Mouse (Mus musculus) liver, embryonic 14.5 days (tissue): ENCODE measurements at regions not wholly inside any gene's neighbourhood (a gene's known extent, or its start where the extent isn't known, plus 50 kb on each side); places are given as distances from the start of the nearest gene placed in this dataset.

ENCODE experiments used
- ATAC-seq: fragments of 200-750 bp; cut with Nextera tagmentation; 2 replicates; pipeline ENCODE4 v1.8.0; 2017; ENCODE audit warnings: moderate number of reproducible peaks, mild to moderate bottlenecking, moderate library complexity; ENCODE audit not compliant: insufficient read depth
- DNase-seq, 3 experiments: peaks; one replicate each; pipeline ENCODE4 v3.0.0-alpha.2; 2012 to 2013; ENCODE audit warnings: low read depth in 3 of 3, low spot score in 3 of 3
- H3K27ac ChIP-seq: fragments of 300-500 bp; sonication (generic); 2 replicates; pipeline ENCODE4 v1.5.1; 2014; ENCODE audit warnings: moderate library complexity, mild to moderate bottlenecking, control low read depth, inconsistent platforms
- H3K27me3 ChIP-seq: fragments of 300-500 bp; sonication (generic); 2 replicates; pipeline ENCODE4 v1.6.1; 2014; ENCODE audit warnings: mild to moderate bottlenecking, low read length, moderate library complexity; ENCODE audit not compliant: control insufficient read depth, insufficient read depth
- H3K36me3 ChIP-seq: fragments of 300-500 bp; sonication (generic); replicated peaks from 2 replicates; pipeline ENCODE4 v1.6.1; 2014; ENCODE audit warnings: low read depth; ENCODE audit not compliant: control insufficient read depth, insufficient read depth
- H3K4me1 ChIP-seq, 2 experiments: fragments of 200-500 bp in 1 of 2; fragments of 300-500 bp in 1 of 2; sonication (generic) in 1 of 2; replicated peaks; 2 replicates each; pipeline ENCODE4 v1.6.1; 2012 to 2014; ENCODE audit warnings: antibody characterized with exemption in 1 of 2, inconsistent platforms in 1 of 2, low read length in 1 of 2; ENCODE audit not compliant: control insufficient read depth in 2 of 2, insufficient read depth in 2 of 2
- H3K4me2 ChIP-seq: fragments of 300-500 bp; sonication (generic); 2 replicates; pipeline ENCODE4 v1.6.1; 2014; ENCODE audit warnings: low read depth, mild to moderate bottlenecking, control low read depth, moderate library complexity
- H3K4me3 ChIP-seq, 2 experiments: fragments of 200-500 bp in 1 of 2; fragments of 300-500 bp in 1 of 2; sonication (generic) in 1 of 2; 2 replicates each; pipeline ENCODE4 v1.5.1; 2012 to 2014; ENCODE audit warnings: low read depth in 2 of 2, low read length in 2 of 2, mild to moderate bottlenecking in 2 of 2, control low read depth in 1 of 2, inconsistent platforms in 1 of 2, moderate library complexity in 1 of 2; ENCODE audit not compliant: insufficient read depth in 1 of 2
- H3K9ac ChIP-seq: fragments of 300-500 bp; sonication (generic); replicated peaks from 2 replicates; pipeline ENCODE4 v1.6.1; 2014; ENCODE audit warnings: mild to moderate bottlenecking, control low read depth, moderate library complexity
- H3K9me3 ChIP-seq: fragments of 300-500 bp; sonication (generic); 2 replicates; pipeline ENCODE4 v1.6.1; 2016; ENCODE audit warnings: low read length, mixed read lengths; ENCODE audit not compliant: control insufficient read depth
- CTCF ChIP-seq: IDR thresholded peaks from 2 replicates; pipeline ENCODE4 v1.5.1; 2016; ENCODE audit warnings: antibody characterized with exemption, low read depth, control low read depth
- EP300 ChIP-seq: IDR thresholded peaks from 2 replicates; pipeline ENCODE4 v1.6.1; 2016; ENCODE audit warnings: antibody characterized with exemption, low read depth
- WGBS: fragments of 180-500 bp; shearing (Covaris S2); extraction: QIAGEN DNeasy Blood & Tissue Kit; methylation state at CpG from one replicate; pipeline ENCODE4 v1.1.7; 2014; ENCODE audit not compliant: insufficient replicate concordance; 5-methylcytosine and 5-hydroxymethylcytosine counted together

GRCm38 (mm10) chr15:88288696-88289095 lies 311.4 kb upstream of the Zdhhc25 start:
- ATAC-seq (no peak), DNase-seq (no peak)
- H3K4me2 ChIP-seq: no peak overlapping the region
- H3K4me1 ChIP-seq: no peaks in the 10 kb centered on the region
- H3K36me3 ChIP-seq: no peaks in the 10 kb centered on the region
- no peak overlapping the region for H3K9ac ChIP-seq
- TF ChIP-seq CTCF: no peak
- no peak for TF ChIP-seq EP300
- H3K27ac ChIP-seq: no peak overlapping the region
- WGBS: 46% methylated on average over 3 of the region's 3 CpGs
- H3K4me3 ChIP-seq: no peak overlapping the region
- no peaks in the 10 kb centered on the region; the same call in 1 of the 2 replicates for H3K9me3 ChIP-seq
- H3K27me3 ChIP-seq: no peaks in the 10 kb centered on the region

- Histone ChIP-seq H3K4me2 (no peak overlapping the region), H3K27ac (no peak overlapping the region), H3K27me3 (no peaks in the 10 kb centered on the region), H3K9ac (no peak overlapping the region), H3K4me3 (no peak overlapping the region), H3K36me3 (no peaks in the 10 kb centered on the region), H3K9me3 (no peaks in the 10 kb centered on the region), H3K4me1 (no peaks in the 10 kb centered on the region)
- WGBS: 22% methylated on average over 20 of the region's 20 CpGs
- no peak for ATAC-seq
- TF ChIP-seq EP300 (no peak), CTCF (no peak)
- DNase-seq: no peak
Measured at GRCm38 (mm10) chr15:88290740-88291363, 309.2 kb upstream of the Zdhhc25 start.

- H3K4me3 ChIP-seq: no peak overlapping the region
- 39% methylated on average over 6 of the region's 6 CpGs for WGBS
Measured at GRCm38 (mm10) chr15:88299061-88299460, 301.0 kb upstream of the Zdhhc25 start.

GRCm38 (mm10) chr15:88311158-88311557 lies 288.9 kb upstream of the Zdhhc25 start:
- H3K36me3 ChIP-seq: no peaks in the 10 kb centered on the region
- H3K27ac ChIP-seq: no peak overlapping the region
- no peak overlapping the region for H3K4me2 ChIP-seq
- no peak for ATAC-seq
- H3K9ac ChIP-seq: no peak overlapping the region
- TF ChIP-seq EP300 (no peak), CTCF (no peak)
- DNase-seq: no peak
- no peaks in the 10 kb centered on the region for H3K27me3 ChIP-seq
- WGBS: 61% methylated on average over 8 of the region's 8 CpGs
- H3K9me3 ChIP-seq: no peaks in the 10 kb centered on the region
- no peak overlapping the region for H3K4me3 ChIP-seq
- H3K4me1 ChIP-seq: no peaks in the 10 kb centered on the region

More at GRCm38 (mm10) chr15:88299061-88299460, 301.0 kb upstream of the Zdhhc25 start:
- no peaks in the 10 kb centered on the region for H3K36me3 ChIP-seq
- no peak overlapping the region for H3K27ac ChIP-seq
- no peak for ATAC-seq
- no peaks in the 10 kb centered on the region for H3K4me1 ChIP-seq
- TF ChIP-seq CTCF: no peak
- H3K9ac ChIP-seq: no peak overlapping the region
- no peaks in the 10 kb centered on the region for H3K27me3 ChIP-seq
- H3K4me2 ChIP-seq: no peak overlapping the region
- DNase-seq: no peak
- H3K9me3 ChIP-seq: no peaks in the 10 kb centered on the region

GRCm38 (mm10) chr15:88314810-88315459 lies 285.2 kb upstream of the Zdhhc25 start:
- H3K4me3 ChIP-seq: no peak overlapping the region
- H3K9me3 ChIP-seq: no peaks in the 10 kb centered on the region
- H3K27ac ChIP-seq: no peak overlapping the region
- DNase-seq (no peak), ATAC-seq (no peak)
- H3K4me2 ChIP-seq: no peak overlapping the region
- no peaks in the 10 kb centered on the region for H3K27me3 ChIP-seq
- H3K36me3 ChIP-seq: no peaks in the 10 kb centered on the region
- WGBS: 58% methylated on average over 12 of the region's 12 CpGs
- no peak overlapping the region for H3K9ac ChIP-seq
- TF ChIP-seq EP300 (no peak), CTCF (no peak)
- no peaks in the 10 kb centered on the region for H3K4me1 ChIP-seq
